8 mouse cellular contexts compared by ENCODE assay signal in the genomic region with DNA sequence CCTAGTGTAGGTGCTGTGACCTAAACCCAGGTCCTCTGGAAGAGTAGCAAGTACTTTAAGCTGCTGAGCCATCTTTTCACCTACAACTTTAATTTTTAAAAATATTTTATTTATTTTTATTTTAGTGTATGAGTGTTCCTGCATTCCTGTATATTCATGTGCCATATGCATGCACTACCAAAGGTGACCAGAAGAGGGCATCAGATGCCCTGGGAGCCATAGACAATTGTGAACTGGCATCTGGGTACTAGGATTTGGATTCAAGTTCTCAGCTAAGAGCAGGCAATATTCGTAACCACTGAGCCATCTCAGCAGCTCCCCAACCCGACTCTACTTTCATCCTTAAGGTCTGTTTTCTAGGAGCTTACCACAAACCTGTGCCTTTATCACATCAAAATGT. TPM values are rescaled to one million over a fixed set of nuclear protein-coding genes. Genes with fewer than 3 reads are reported as not detected.
A peak's percentile ranks its signal among the peaks of the same experiment; 100 is the strongest.
DNase-seq lines count a peak whose midpoint lies in the region; ATAC-seq and TF ChIP-seq lines count a peak whose summit lies in the region.

No protein-coding gene starts in this region.

- H3K36me3 ChIP-seq in kidney, adult 2 months (ENCODE audit: control insufficient read depth, insufficient read depth, low read length): peaks cover 15% of the 10 kb centered on the region; the same call in 1 of the 2 replicates
- H3K36me3 ChIP-seq in kidney, embryonic 16.5 days (ENCODE audit: insufficient read depth, low read length): peaks cover 94% of the 10 kb centered on the region
- peaks cover 96% of the 10 kb centered on the region for H3K36me3 ChIP-seq in E14TG2a.4 (ENCODE audit: insufficient read depth, low read length)

- no peaks in the 10 kb centered on the region for H3K4me1 ChIP-seq in kidney, adult 2 months (ENCODE audit: control insufficient read depth, insufficient read depth, low read length)
- H3K4me1 ChIP-seq in kidney, embryonic 16.5 days (ENCODE audit: insufficient read depth, low read length): no peaks in the 10 kb centered on the region
- no peaks in the 10 kb centered on the region for H3K4me1 ChIP-seq in E14TG2a.4 (replicated peaks; ENCODE audit: low read depth, low read length)

- H3K9ac ChIP-seq in kidney, embryonic 16.5 days (replicated peaks; ENCODE audit: low read length): no peak overlapping the region

- peak; percentile 66 for TF ChIP-seq CTCF in kidney, adult 2 months (conservative IDR thresholded peaks at IDR 0.05; ENCODE audit: insufficient read depth, insufficient read length, low read depth, low read length)
- TF ChIP-seq CTCF in E14TG2a.4 (conservative IDR thresholded peaks at IDR 0.05; ENCODE audit: low read length): peak; percentile 81
- TF ChIP-seq CTCF in layer of hippocampus, adult 2 months (conservative IDR thresholded peaks at IDR 0.05): peak; percentile 94

- no peak overlapping the region for H3K4me3 ChIP-seq in kidney, adult 2 months (ENCODE audit: insufficient read depth, low read depth, low read length)
- H3K4me3 ChIP-seq in kidney, embryonic 16.5 days (ENCODE audit: low read length): no peak overlapping the region
- no peak overlapping the region for H3K4me3 ChIP-seq in E14TG2a.4 (replicated peaks; ENCODE audit: low read length)
- no peak overlapping the region for H3K4me3 ChIP-seq in layer of hippocampus, adult 2 months

- no peaks in the 10 kb centered on the region for H3K27me3 ChIP-seq in kidney, adult 2 months (replicated peaks; ENCODE audit: control insufficient read depth, insufficient read depth, low read length)
- H3K27me3 ChIP-seq in kidney, embryonic 16.5 days (ENCODE audit: insufficient read depth, low read length): no peaks in the 10 kb centered on the region
- H3K27me3 ChIP-seq in E14TG2a.4 (ENCODE audit: insufficient read depth, low read length): no peaks in the 10 kb centered on the region

- DNase-seq in kidney, adult 2 months: peak; percentile 50
- peak; percentile 40 for DNase-seq in T-cell, adult 2 months (ENCODE audit: low spot score)
- peak; percentile 54 for DNase-seq in embryo, embryonic 11 days
- DNase-seq in layer of hippocampus, adult 2 months (ENCODE audit: low spot score in 2 of 2): peak in 1 of 2 experiments; percentile 68
- peak; percentile 25 to 47 for DNase-seq in natural killer cell, adult 2 months (ENCODE audit: low spot score in 2 of 2)
- DNase-seq in ovary, postnatal 36 days (ENCODE audit: low spot score): no peak

- H3K4me2 ChIP-seq in kidney, embryonic 16.5 days (replicated peaks; ENCODE audit: low read depth, low read length): no peak overlapping the region

- H3K9me3 ChIP-seq in kidney, embryonic 16.5 days (ENCODE audit: low read length): no peaks in the 10 kb centered on the region
- H3K9me3 ChIP-seq in E14TG2a.4 (ENCODE audit: low read length): no peaks in the 10 kb centered on the region

- no peak overlapping the region for H3K27ac ChIP-seq in kidney, adult 2 months (ENCODE audit: insufficient read depth, low read depth, low read length)
- no peak overlapping the region for H3K27ac ChIP-seq in kidney, embryonic 16.5 days (ENCODE audit: low read length)
- H3K27ac ChIP-seq in layer of hippocampus, adult 2 months: no peak overlapping the region

- no peak for ATAC-seq in kidney, embryonic 16.5 days (ENCODE audit: low FRiP score, low TSS enrichment)

- no peak for TF ChIP-seq POLR2A in kidney, adult 2 months (IDR thresholded peaks at IDR 0.05; ENCODE audit: low read depth, low read length)

- 74% methylated on average over 2 of the region's 2 CpGs for WGBS in kidney, adult 2 months
- WGBS in kidney, embryonic 16.5 days: 91% methylated on average over 2 of the region's 2 CpGs

RNA-seq across cellular contexts. Expression of gene Gtf3c1, which starts 32.7 kb away (rescaled TPM):
- polyA plus RNA-seq in kidney, adult 2 months (2012; rRNA removed): 47.9 and 60.5 TPM in 2 replicates
- polyA plus RNA-seq in kidney, embryonic 16.5 days (2015; fragmentation: Nextera tagmentation; extraction: Ambion mirVana): 31.5 and 33.9 TPM in 2 replicates
- total RNA-seq in layer of hippocampus, adult 2 months (2021): 100 to 1,000 TPM; 108 to 113 TPM

RNA-seq across cellular contexts. Expression of gene D430042O09Rik, which starts 32.8 kb away (rescaled TPM):
- 15.1 and 16.6 TPM in 2 replicates for polyA plus RNA-seq in kidney, adult 2 months (2012; rRNA removed)
- 10.1 and 10.3 TPM in 2 replicates for polyA plus RNA-seq in kidney, embryonic 16.5 days (2015; fragmentation: Nextera tagmentation; extraction: Ambion mirVana)
- 10 to 100 TPM; 30.4 to 31.7 TPM for total RNA-seq in layer of hippocampus, adult 2 months (2021)
